Mouse (Mus musculus) heart, postnatal 4 days (tissue): ENCODE measurements around the gene Aldh6a1. TPM values are rescaled to one million over a fixed set of nuclear protein-coding genes. Genes with fewer than 3 reads are reported as not detected.

Experiments
- total RNA-seq, 2 experiments: library from RNA; stranded (reverse); gene quantifications; 2 replicates each; pipeline ENCODE4 v1.2.3; 2021

Gene Aldh6a1
- total RNA-seq, 2 experiments from 2014 or later, result 44.4 to 46.2 TPM

Other genes with a start within 250 kb of the Aldh6a1 start
- 10 to 100 TPM; 18.5 to 18.6 TPM for gene Elmsan1, start 232.1 kb downstream of the Aldh6a1 start, total RNA-seq
- 100 to 1,000 TPM; 127 to 132 TPM for gene Ptgr2, start 165.8 kb downstream of the Aldh6a1 start, total RNA-seq
- gene Zfp410, start 134.2 kb downstream of the Aldh6a1 start, total RNA-seq, result 10 to 100 TPM; 37.3 to 38.1 TPM
- gene Coq6, start 89.3 kb downstream of the Aldh6a1 start, total RNA-seq, result 10 to 100 TPM; 91.6 to 94.9 TPM
- gene Fam161b, start 89.2 kb downstream of the Aldh6a1 start, total RNA-seq, result 1 to 10 TPM; 4.0 to 4.3 TPM
- gene Entpd5, start 42.0 kb downstream of the Aldh6a1 start, total RNA-seq, result 10 to 100 TPM; 45.8 to 46.0 TPM
- 1 to 10 TPM; 2.5 to 3.0 TPM for gene Bbof1, start 41.9 kb downstream of the Aldh6a1 start, total RNA-seq
- 10 to 100 TPM; 11.3 to 13.5 TPM for gene Rnf113a2, start 33.8 kb downstream of the Aldh6a1 start, total RNA-seq
- gene Lin52, start 418 bp upstream of the Aldh6a1 start, total RNA-seq, result 1 to 10 TPM; 7.2 to 7.9 TPM
- not detected for gene Vsx2, start 118.8 kb upstream of the Aldh6a1 start, total RNA-seq
- 1 to 10 TPM; 5.8 to 6.0 TPM for gene Abcd4, start 166.4 kb upstream of the Aldh6a1 start, total RNA-seq
- gene Vrtn, start 190.0 kb upstream of the Aldh6a1 start, total RNA-seq, result not detected
- gene Syndig1l, start 247.8 kb upstream of the Aldh6a1 start, total RNA-seq, result not detected